Mouse (Mus musculus): ENCODE results near the gene 1700001P01Rik. TPM values are rescaled to one million over a fixed set of nuclear protein-coding genes. Genes with fewer than 3 reads are reported as not detected.
"Not testable (repeated sequence)": the region's sequence is repeated elsewhere in the genome, so short reads cannot be mapped to it uniquely, and the experiment has no call there.

Gene 1700001P01Rik
- total RNA-seq, 1 experiment from 2014 or later: not detected

GRCm38 (mm10) chr11:97793165-97793564 is 17.4 kb upstream of the 1700001P01Rik start:
- no peak for DNase-seq

DNA sequence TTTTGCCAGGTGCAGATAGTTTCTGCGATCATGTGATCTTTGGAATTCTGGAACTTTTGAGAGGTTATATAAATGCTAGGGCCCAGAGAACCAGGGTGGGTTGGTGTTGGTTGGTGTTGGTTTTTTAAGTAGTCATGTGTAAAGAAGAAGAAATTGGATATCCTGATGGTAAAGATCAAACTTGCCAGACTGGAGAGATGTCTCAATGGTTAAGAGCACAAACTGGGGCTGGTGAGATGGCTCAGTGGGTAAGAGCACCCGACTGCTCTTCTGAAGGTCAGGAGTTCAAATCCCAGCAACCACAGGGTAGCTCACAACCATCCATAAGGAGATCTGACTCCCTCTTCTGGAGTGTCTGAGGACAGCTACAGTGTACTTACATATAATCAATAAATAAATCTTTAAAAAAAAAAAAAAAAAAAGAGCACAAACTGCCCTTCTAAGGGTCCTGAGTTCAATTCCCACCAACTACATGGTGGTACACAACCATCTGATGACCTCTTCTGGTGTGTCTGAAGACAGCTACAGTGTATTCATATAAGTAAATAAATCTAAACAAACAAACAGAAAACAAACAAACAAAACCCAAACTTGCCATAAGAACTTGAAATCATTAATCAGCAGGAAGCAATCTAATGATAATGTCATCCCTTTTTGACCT is 15.2 kb upstream of the 1700001P01Rik start:
- DNase-seq: not testable (repeated sequence)

GRCm38 (mm10) chr11:97789727-97790126 is 14.0 kb upstream of the 1700001P01Rik start:
- no peak for DNase-seq

DNA sequence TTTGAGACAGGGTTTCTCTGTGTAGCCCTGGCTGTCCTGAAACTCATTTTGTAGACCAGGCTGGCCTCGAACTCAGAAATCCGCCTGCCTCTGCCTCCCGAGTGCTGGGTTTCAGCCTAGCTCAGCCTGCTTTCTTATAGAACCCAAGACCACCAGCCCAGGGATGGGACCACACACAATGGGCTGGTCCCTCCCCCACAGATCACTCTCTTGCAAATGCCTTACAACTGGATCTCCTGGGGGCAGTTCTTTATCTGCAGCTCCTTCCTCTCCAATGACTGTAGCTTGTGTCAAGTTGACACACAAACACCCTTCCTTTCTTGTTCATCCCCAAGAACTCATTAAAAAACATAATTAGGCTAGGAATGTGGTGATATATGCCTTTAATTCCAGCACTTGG is 12.2 kb upstream of the 1700001P01Rik start:
- DNase-seq: no peak

DNA sequence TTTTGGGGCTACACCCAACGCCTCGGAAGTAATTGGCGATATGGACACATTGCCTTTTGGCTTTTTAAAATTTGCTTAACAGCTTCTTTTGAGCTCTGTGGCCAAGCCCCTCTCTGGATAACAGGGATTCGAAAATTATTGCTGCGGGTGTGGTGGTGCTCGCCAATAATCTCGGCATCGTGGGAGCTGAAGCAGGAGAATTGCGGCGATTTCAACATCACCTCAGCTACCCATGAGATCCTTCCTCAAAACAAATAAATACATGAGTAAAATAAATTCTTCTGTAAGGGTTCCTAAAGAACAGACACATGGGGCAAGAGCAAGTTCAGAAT is 6.8 kb upstream of the 1700001P01Rik start:
- no peak for DNase-seq

GRCm38 (mm10) chr11:97781832-97782563 is 6.3 kb upstream of the 1700001P01Rik start, which contains the start of gene Rpl23:
TSS of gene Rpl23 (minus strand) at chr11:97782437.
- peak; percentile 100 for DNase-seq

DNA sequence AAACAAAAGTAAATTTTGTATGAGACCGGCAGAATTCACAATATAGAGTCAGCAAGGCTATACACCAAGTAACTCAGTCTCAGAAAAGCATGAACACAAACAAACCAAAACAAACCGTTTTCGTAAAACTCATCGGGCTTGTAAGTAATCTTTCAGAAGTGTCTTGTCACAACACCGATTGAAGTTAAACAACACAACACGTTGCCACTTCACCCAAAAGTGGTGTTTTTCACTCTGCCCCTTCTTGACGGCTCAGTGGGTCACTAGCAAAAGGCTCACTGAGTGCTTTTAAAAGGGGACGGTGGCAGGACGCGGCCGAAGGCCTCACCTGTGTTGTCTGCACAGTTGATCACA is 5.7 kb upstream of the 1700001P01Rik start:
- no peak for DNase-seq

GRCm38 (mm10) chr11:97779968-97780701 is 4.4 kb upstream of the 1700001P01Rik start:
- DNase-seq: no peak

DNA sequence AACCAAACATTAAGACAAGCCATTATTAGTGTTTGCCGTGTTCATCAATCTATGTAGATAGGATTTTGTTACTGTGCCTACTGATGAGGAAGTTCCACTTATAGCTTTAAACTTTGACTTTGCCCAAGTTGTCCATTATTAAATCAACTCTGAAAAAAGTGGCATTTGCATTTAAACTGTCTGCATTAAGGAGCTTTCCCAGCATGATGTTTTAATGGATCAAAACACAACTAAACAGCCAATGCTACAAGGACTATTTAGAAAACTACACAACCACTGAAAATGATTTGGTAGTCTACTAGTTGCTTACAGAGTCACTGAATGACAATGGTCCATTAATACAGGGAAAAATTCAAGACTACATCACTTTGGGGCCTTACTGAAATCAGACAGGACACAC is 3.2 kb upstream of the 1700001P01Rik start:
- no peak for DNase-seq

DNA sequence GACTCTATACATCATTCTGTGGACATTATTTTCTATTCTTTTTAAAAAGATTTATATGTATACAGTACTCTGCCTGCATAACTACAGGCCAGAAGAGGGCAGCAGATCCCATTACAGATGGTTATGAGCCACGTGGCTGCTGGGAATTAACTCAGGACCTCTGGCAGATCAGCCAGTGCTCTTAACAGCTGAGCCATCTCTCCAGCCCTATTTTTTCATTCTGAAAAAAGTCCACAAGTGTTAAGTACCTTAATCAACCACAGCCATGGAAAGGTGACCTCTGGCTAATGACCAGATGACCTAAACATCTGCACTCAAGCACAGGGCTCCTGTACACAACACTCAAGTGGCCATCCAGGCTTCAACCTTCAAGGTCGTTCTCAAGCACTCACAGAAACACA is 1.4 kb upstream of the 1700001P01Rik start:
- DNase-seq: no peak

DNA sequence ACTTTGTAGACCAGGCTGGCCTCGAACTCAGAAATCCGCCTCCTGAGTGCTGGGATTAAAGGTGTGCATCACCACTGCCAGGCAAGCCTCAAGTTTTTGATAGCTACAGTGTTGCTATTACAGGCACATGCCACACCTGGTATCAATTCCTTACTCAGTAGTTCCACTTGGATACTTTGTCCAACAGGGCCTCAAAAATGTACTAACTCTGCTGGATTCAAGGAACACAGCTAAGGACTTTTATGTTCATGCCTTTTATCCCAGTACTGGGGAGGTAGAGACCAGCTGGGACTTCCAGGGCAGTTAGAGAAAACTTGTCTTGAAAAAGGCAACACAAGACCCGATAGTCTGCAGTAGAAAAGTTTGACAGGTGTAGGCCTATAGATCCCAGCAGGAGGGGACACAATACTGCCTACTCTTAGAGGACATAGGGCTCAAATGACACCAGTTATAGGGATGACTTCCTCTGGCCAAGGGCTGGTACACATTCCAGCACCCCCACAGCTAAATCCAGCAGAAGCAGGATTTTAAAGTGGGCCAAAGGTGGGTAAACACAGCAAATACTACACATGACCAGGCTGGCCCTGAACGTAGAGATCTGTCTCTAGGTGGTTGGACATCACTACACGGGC is 895 bp upstream of the 1700001P01Rik start:
- no peak for DNase-seq

DNA sequence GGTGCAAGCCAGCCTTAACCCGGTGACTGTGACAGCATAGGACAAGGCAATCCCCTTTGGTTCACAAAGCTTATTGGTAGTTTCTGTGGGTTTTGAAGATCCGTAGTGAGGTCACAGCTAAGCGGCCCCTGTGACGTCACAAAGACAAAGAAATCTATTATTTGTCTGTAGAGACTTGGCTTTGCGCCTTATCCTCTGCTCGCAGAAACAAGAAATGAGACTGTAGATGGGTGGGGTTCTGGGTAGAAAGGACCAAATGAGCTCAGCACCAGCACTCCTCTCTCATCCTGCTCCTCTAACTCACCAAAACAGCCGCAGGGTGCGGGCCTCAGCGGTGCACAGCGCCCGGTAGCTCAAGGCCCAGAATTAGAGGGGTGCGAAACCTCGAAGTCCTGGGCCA is 532 bp downstream of the 1700001P01Rik start:
- DNase-seq: no peak

- DNase-seq: no peak
Observed at GRCm38 (mm10) chr11:97771410-97771809, 4.3 kb downstream of the 1700001P01Rik start.

DNA sequence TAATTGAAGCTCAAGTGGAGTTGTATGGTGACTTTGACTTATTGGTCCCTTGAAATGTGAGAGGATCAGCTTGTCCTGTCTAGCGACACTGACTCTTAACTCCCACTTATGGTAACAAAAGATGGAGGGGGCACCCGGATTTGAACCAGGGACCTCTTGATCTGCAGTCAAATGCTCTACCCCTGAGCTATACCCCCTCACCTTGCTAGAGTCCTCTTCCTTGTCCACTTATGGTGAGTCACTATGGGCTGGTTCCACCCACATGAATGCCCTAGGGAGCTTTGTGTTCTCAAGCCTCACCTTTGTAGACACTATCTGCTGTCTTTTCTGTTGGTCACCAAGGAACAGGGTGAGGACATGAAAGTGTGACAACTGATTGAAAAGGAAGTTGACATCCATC is 6.0 kb downstream of the 1700001P01Rik start:
- DNase-seq: no peak

DNA sequence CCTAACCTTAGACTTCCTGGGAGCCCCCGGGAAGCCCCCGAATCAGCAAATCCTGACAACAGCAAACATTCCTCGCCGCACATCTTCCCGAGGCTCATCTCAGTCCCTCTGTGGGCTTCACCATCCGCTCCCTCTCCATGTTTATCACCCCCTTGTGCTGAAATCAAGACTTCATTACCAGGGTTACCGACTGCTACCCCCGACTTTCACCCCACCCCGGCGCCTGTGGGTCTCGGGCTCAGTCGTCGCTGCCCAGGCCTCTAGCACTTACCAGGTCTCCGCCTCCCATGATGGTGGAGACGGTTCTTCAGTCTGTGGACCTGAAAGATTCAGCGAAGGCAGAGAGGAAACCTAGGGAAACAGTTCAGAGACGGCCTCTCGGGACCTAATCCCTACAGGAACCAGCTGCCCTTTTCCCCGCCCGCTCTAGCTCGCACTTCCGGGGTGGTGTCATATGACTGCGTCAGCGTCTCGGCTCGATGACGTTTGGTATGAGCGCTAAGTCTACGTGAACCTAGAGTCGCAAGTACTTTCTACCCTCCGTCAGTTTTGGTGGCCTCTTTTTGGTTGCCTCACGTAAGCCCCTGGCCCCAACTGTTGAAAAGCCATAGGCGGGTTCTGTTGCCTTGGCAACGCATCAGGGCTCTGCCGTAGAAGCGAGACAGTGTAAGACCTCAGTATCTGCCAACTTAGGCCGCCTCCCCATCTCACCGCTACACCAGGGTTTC is 9.4 kb downstream of the 1700001P01Rik start, which contains the start of gene Cwc25:
TSS of gene Cwc25 (minus strand) at position 403 of the 728 bp plus-strand sequence.
- peak; percentile 93 for DNase-seq

- DNase-seq: no peak
Observed at GRCm38 (mm10) chr11:97761638-97762037, 14.1 kb downstream of the 1700001P01Rik start.

DNA sequence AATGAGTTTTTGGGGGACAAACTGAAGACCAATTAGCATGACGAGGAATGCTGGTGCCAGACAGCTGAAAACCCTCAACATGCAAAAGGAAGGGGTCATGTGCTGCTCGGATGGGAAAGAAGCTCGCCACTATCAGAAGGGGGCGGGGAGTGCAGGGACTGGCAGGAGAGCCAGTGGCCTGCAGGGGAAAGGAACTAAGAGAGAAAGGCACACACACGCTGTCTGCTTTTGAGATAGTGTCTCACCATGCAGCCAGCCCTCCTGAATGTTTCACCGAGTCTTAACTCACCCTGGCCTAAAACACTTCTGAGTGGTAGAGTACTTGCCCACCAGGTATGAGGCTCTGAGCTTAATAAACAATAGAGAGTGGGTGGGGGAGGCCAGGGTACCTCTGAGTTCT is 16.8 kb downstream of the 1700001P01Rik start:
- no peak for DNase-seq

- DNase-seq: no peak
Observed at GRCm38 (mm10) chr11:97758125-97758524, 17.6 kb downstream of the 1700001P01Rik start.

DNA sequence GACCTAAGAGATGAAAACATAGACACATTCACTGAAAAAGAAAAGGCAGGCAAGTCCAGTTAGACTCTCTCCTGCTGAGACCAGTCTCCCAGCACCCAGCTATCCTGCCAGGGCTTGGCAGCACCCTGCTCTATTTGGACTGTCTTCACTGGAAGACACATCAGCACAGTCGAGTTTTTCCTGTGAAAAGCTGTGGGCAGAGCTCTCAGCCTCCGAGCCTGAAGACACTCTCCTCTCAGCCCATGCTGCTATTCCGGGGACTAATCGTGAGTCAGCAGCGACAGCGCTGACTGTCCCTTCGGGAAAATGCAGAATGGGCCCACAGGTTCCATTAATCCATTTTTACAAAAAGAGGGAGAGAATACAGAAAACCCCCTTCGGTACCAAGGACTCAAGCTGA is 22.4 kb downstream of the 1700001P01Rik start:
- DNase-seq: no peak

DNA sequence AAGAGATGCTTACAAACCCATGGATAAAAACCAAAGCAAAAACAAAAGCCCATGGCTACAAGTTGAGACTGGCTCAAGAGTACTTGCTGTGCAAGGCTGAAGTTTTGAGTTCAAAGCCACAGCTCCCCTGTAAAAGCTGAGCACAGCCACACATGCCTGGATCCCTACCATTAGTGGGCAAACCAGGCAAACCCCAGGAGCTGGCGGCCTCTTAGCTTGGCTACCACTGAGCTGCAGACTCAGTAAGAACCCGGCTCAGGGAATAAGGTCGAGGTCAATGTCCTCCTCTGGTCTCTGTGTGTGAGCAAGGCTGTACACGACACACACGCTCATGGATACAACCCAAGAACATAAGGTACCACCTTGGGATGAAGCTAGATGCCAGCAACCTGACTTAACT is 27.2 kb downstream of the 1700001P01Rik start:
- no peak for DNase-seq

DNA sequence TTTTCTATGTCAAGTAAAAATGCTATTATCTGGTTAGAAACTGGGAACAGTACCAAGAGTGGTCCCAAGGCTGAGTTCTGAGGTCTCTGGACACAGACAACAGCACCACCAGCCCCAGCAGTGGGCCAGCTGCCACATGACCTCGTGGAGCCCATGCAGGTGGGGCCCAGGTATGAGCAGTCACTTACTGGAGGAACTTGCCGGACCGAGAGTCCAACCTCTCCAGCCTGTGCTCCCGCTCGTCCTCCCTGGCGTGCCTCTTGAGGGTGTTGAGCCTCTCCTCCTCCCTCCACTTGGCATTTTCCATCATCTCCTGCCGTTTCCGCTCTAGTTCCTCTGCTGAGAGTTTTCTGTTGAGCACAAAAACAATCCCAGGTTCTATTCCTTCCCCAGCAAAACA is 27.9 kb downstream of the 1700001P01Rik start:
- no peak for DNase-seq

DNA sequence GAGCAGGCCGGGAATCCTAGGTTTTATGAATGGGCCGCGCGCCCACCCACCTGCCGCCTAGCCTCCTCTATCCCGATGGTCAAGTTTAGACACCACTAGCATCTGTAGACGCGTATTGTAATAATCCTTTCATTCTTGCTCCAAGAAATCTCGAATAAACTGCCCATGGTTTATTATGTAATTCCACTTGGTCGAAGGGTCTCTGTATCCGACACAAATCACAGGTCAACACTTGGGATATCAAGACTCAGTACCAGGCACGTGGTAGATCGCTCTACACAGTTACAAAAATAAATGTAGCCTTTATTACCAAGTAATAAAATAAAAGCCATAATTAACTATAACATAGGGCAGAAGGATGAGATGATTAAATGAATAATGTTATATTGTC is 30.4 kb downstream of the 1700001P01Rik start:
- DNase-seq: no peak

All from adrenal gland, postnatal 25 days (tissue).